Mouse (Mus musculus): Measurements from ENCODE around the gene Nos1. TPM values are rescaled to one million over a fixed set of nuclear protein-coding genes. Genes with fewer than 3 reads are reported as not detected.

The Nos1 gene
- polyA plus RNA-seq, 1 experiment: 0.15 TPM

DNA sequence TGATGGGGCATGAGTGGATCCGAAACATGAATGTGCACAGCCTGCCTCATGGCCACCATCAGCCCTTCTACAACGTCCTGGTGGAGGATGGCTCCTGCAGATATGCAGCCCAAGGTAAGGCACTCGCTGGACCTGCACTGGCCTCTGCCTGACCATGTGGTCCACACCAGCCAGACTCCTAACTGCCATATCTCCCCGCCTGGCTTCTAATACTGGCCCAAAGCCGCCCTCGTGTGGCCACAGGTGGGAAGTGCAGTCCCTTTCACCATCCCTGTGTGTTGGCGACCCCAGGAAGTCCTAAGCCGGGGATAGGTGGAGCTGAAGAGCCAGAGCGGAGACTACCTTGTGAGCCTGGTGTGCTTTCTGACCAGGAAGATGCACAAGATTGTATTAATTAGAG, 221.2 kb downstream of the Nos1 start:
- H3K4me1 ChIP-seq (ENCODE audit: control insufficient read depth, insufficient read depth, low read length): peaks cover 1% of the 10 kb centered on the region; the same call in 1 of the 2 replicates
- TF ChIP-seq CTCF (IDR thresholded peaks at IDR 0.05; ENCODE audit: control insufficient read depth, insufficient read depth, low read length): peak; percentile 79
- TF ChIP-seq POLR2A (IDR thresholded peaks at IDR 0.05; ENCODE audit: borderline replicate concordance, control insufficient read depth, low read depth, low read length): no peak

DNA sequence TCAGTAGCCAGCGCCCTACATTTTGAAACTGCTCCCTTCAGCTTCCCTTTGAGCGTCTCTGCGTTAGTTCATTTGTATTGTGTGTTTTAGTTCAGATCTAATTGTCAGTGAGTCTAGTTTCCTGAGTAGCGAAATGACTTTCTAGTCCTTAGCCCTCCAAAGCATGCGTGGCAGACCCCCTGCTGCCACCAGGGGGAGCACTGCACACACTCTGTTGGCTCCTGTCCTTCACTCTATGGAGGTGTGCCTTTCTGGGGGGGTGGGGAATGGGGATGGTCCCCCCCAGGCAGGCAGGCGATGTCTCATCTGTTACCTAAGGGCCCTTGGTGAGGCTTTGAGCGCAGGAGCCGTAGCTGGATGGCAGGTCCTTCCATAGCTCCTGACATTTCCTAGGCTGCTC, 223.8 kb downstream of the Nos1 start:
- TF ChIP-seq POLR2A (IDR thresholded peaks at IDR 0.05; ENCODE audit: borderline replicate concordance, control insufficient read depth, low read depth, low read length): no peak
- TF ChIP-seq CTCF (IDR thresholded peaks at IDR 0.05; ENCODE audit: control insufficient read depth, insufficient read depth, low read length): peak; percentile 92
- Histone ChIP-seq H3K4me3 (replicated peaks; ENCODE audit: control insufficient read depth, low read depth, low read length) (no peak overlapping the region), H3K27ac (ENCODE audit: control insufficient read depth, insufficient read depth, low read depth, low read length, poor library complexity) (no peak overlapping the region), H3K4me1 (ENCODE audit: control insufficient read depth, insufficient read depth, low read length) (peaks cover 3% of the 10 kb centered on the region)
- 73% methylated on average over 8 of the region's 8 CpGs for WGBS

More for the DNA sequence above, 221.2 kb downstream of the Nos1 start:
- Histone ChIP-seq H3K27ac (ENCODE audit: control insufficient read depth, insufficient read depth, low read depth, low read length, poor library complexity) (no peak overlapping the region), H3K4me3 (replicated peaks; ENCODE audit: control insufficient read depth, low read depth, low read length) (no peak overlapping the region)
- 41% methylated on average over 9 of the region's 9 CpGs for WGBS

DNA sequence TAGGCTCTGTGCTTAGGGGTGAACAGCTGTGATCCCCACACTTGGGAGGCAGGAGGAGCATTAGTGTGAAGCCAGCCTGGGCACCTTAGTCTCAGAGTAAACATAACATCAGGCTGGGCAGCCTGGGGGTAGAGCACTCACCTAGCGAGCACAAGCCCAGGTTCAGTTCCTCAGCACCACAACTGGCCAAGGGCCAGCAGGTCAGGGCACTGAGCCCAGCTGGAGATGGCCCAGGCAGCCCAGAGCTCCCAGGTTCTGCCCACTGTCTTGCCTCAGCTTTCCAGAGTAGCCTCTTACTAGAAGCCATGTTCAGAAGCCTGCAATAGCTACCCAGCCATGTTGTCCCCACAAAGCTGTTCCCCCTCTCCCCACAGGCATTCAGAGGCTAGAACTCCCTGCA, 224.9 kb downstream of the Nos1 start:
- TF ChIP-seq POLR2A (IDR thresholded peaks at IDR 0.05; ENCODE audit: borderline replicate concordance, control insufficient read depth, low read depth, low read length) (no peak), CTCF (IDR thresholded peaks at IDR 0.05; ENCODE audit: control insufficient read depth, insufficient read depth, low read length) (no peak)
- peaks cover 3% of the 10 kb centered on the region for H3K4me1 ChIP-seq (ENCODE audit: control insufficient read depth, insufficient read depth, low read length)
- H3K4me3 ChIP-seq (replicated peaks; ENCODE audit: control insufficient read depth, low read depth, low read length): no peak overlapping the region
- 74% methylated on average over 1 of the region's 1 CpGs for WGBS
- H3K27ac ChIP-seq (ENCODE audit: control insufficient read depth, insufficient read depth, low read depth, low read length, poor library complexity): no peak overlapping the region

DNA sequence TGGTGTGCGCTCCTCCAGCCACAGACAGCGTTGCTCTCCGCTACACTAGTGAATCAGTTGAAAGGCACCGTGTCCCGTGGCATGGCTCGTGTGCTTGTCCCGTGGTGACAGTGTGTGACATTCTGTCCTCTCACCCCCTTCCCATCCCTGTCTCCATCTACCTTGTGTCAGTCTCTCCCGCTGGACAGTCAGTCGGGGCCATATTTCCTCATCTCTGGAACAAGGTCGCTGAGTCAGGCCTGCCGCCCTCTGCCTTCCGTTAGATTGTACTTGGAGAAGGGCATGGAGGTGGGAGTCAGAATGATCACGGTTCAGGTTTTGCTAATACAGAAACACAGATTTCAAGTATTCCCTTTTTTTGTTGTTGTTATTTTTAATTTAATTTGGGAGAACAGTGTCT, 227.5 kb downstream of the Nos1 start:
- no peak overlapping the region for H3K4me3 ChIP-seq (replicated peaks; ENCODE audit: control insufficient read depth, low read depth, low read length)
- WGBS: 89% methylated on average over 13 of the region's 13 CpGs
- TF ChIP-seq CTCF (IDR thresholded peaks at IDR 0.05; ENCODE audit: control insufficient read depth, insufficient read depth, low read length) (no peak), POLR2A (IDR thresholded peaks at IDR 0.05; ENCODE audit: borderline replicate concordance, control insufficient read depth, low read depth, low read length) (no peak)

More for the DNA sequence above, 227.5 kb downstream of the Nos1 start:
- Histone ChIP-seq H3K4me1 (ENCODE audit: control insufficient read depth, insufficient read depth, low read length) (peaks cover 3% of the 10 kb centered on the region), H3K27ac (ENCODE audit: control insufficient read depth, insufficient read depth, low read depth, low read length, poor library complexity) (no peak overlapping the region)

Other genes starting within 250 kb of the Nos1 start
- gene Fbxo21, start 195.7 kb downstream of the Nos1 start, polyA plus RNA-seq (2011; ENCODE audit: insufficient read depth, insufficient read length, low replicate concordance, missing spikeins): 2.2 and 5.8 TPM in 2 replicates
- gene Tesc, start 246.7 kb downstream of the Nos1 start, polyA plus RNA-seq (2011; ENCODE audit: insufficient read depth, insufficient read length, low replicate concordance, missing spikeins): 18.3 and 21.8 TPM in 2 replicates